ENCODE assay signal across 16 mouse cellular contexts in the genomic region with DNA sequence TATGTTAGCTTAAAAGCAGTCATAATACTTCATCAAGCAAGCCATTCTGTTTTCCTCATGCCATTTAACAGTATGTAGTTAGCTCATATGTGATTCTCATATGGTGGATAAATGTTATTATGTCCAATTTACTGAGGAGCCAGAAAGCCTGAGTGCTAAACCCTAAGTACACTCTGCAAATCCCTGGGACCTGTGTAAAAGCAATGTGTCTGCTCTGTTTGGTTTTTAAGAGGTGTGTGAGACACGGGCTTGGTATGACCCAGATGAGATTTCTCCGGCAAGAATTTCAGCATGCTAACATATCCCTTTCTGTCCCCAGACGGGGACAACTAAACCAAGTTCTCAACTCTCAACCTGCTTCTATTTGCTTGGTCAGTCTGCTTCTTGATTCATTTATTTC.
"Had no signal": no experiment of that assay in that cellular context is flagged by ENCODE, and none has a peak within 500 bp of the region (broad histone marks: within the 10 kb centered on the region; RNA-seq: fewer than 3 reads in every experiment).

No protein-coding gene starts in this region.

- H3K27me3 ChIP-seq: neural tube, embryonic 13.5 days; neural tube, embryonic 15.5 days; stomach, embryonic 15.5 days had no signal

- H3K4me1 ChIP-seq: neural tube, embryonic 13.5 days; neural tube, embryonic 15.5 days; stomach, embryonic 15.5 days had no signal

- H3K4me2 ChIP-seq: neural tube, embryonic 13.5 days; neural tube, embryonic 15.5 days; stomach, embryonic 15.5 days had no signal

- H3K4me3 ChIP-seq: neural tube, embryonic 13.5 days; neural tube, embryonic 15.5 days; stomach, embryonic 15.5 days had no signal

- H3K9ac ChIP-seq: neural tube, embryonic 13.5 days; neural tube, embryonic 15.5 days; stomach, embryonic 15.5 days had no signal

- DNase-seq: retina, postnatal 1 day; right cerebral cortex, adult 18-20 months; right cerebral cortex, postnatal 14 days; right cerebral cortex, postnatal 25 days; right cerebral cortex, postnatal 4 days; spleen, adult 18-20 months; thymus, adult 18-20 months; thymus, adult 2 months; thymus, postnatal 14 days; thymus, postnatal 25 days; thymus, postnatal 36 days; thymus, postnatal 4 days had no signal

- H3K36me3 ChIP-seq: neural tube, embryonic 13.5 days; neural tube, embryonic 15.5 days had no signal

- H3K27ac ChIP-seq: neural tube, embryonic 13.5 days; neural tube, embryonic 15.5 days; stomach, embryonic 15.5 days; stomach, postnatal 0 days had no signal

- H3K9me3 ChIP-seq: neural tube, embryonic 13.5 days; neural tube, embryonic 15.5 days; stomach, embryonic 15.5 days had no signal
